Mouse (Mus musculus): Measurements from ENCODE around the gene Pogk.

GRCm38 (mm10) chr1:166403846-166404245, 5.8 kb downstream of the Pogk start:
- TF ChIP-seq TAL1 (IDR thresholded peaks at IDR 0.05; ENCODE audit: low read length) (no peak), CTCF (IDR thresholded peaks at IDR 0.05 in 2 of 3, conservative IDR thresholded peaks at IDR 0.05 in 1 of 3; ENCODE audit: control insufficient read depth in 1 of 3, insufficient read depth in 1 of 3, low read depth in 2 of 3, low read length in 3 of 3, poor library complexity in 1 of 3, severe bottlenecking in 1 of 3) (no peak), ZC3H11A (IDR thresholded peaks at IDR 0.05; ENCODE audit: low read depth, low read length) (no peak), NRF1 (IDR thresholded peaks at IDR 0.05; ENCODE audit: insufficient read depth, low read depth, low read length, poor library complexity, severe bottlenecking) (no peak), MXI1 (IDR thresholded peaks at IDR 0.05; ENCODE audit: low read depth, low read length) (no peak), EP300 (IDR thresholded peaks at IDR 0.05; ENCODE audit: low read depth in 1 of 2, low read length in 2 of 2) (no peak), POLR2A (IDR thresholded peaks at IDR 0.05; ENCODE audit: control insufficient read depth in 1 of 2, insufficient read depth in 1 of 2, low read depth in 1 of 2, low read length in 2 of 2, poor library complexity in 1 of 2) (no peak), USF1 (IDR thresholded peaks at IDR 0.05; ENCODE audit: low read depth, low read length) (no peak), ZMIZ1 (IDR thresholded peaks at IDR 0.05; ENCODE audit: low read depth, low read length) (no peak), CHD1 (IDR thresholded peaks at IDR 0.05; ENCODE audit: low read depth, low read length) (no peak), USF2 (IDR thresholded peaks at IDR 0.05; ENCODE audit: borderline replicate concordance in 1 of 2, insufficient read depth in 1 of 2, low read depth in 1 of 2, low read length in 2 of 2) (no peak), MAX (IDR thresholded peaks at IDR 0.05; ENCODE audit: low read length) (no peak)
